Mouse (Mus musculus): ENCODE measurements around the gene Cnnm3.

DNA sequence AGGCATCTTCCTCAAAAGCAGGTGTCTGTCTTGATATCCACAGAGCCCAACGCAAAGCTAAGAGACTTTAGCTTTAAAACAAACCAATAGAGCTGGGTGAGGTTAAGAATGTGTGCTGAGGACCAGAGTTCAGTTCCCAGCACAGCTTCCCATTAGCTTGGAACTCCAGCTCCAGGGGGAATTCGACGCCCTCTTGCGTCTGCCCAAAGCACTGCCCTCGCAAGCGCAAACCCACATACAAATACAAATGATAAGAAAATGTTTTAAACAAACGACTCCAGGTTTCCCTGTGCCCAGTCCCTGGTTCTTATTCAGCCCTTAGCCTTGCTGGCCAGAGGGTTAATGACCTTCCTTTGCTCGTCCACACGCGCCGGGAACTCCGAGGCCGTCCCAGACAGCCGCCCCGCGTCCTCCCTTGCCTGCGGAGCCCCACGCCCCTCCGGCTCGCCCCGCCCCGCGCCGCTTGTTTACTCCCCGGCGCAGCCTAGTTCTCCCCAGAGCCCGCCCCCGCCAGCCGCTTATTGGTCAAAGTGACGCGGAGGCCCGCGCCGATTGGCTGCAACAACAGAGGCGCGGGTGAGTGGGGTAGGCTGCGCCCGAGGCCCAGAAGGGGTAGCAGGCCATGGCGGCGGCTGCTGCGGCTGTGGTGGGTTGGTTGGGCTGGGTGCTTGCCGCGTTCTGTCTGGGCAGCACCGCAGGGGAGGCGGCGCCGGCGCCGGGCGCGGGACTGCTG is at the start of gene Cnnm3:
- TF ChIP-seq CTCF (IDR thresholded peaks at IDR 0.05; ENCODE audit: insufficient read depth, low read length) (peak; percentile 63), POLR2A (IDR thresholded peaks at IDR 0.05; ENCODE audit: borderline replicate concordance, extremely low read depth, low read depth, low read length) (peak; percentile 89)
